Mouse (Mus musculus): ENCODE results near the gene Dnttip1.

DNA sequence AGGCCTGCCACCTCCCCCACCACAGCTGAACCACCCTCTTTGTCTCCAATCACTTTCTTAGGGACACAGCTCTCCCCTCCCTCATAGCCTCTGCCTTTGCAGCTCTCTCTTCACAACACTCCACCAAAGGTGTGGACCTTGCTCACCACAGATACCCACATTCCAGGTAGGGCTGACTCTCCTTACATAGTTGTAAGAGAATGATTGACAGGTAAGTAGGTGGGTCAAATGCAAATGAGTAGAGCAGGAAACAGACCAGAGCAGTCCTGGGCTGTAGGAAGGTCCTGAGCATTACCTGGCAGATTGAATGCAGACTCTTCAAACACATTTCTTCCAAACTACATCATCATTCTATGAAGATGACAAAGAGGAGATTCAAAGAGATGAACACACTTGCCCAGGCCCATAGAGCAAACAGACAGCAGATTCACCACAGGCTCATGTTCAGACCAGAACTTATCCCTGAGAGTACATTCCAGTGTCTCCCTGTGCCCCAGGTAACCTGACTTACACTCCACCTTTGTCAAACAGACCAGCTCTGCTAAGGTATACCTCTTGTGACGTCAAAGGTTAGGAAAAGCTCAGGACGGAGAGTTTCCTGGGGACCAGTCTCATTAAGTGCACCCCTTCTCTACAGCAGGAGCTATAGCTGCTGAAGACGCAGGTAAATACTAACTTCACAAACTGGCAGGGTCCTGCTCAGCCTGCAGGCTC lies 8.2 kb upstream of the Dnttip1 start:
- TF ChIP-seq CTCF (IDR thresholded peaks at IDR 0.05; ENCODE audit: borderline replicate concordance, insufficient read depth, low read length): no peak
- TF ChIP-seq POLR2A (IDR thresholded peaks at IDR 0.05; ENCODE audit: low read depth, low read length): no peak
